Mouse (Mus musculus) T-helper 17 cell (primary cell): ENCODE results near the gene Glycam1.
"Not testable (repeated sequence)": the region's sequence is repeated elsewhere in the genome, so short reads cannot be mapped to it uniquely, and the experiment has no call there.

Experiments used
- in situ Hi-C, 2 experiments: fragments of 300-600 bp; cut with MboI, MseI; formaldehyde crosslinking; loops; 1 replicate in 1 of 2; 2 replicates in 1 of 2; pipeline ENCODE4 v1.15.1; 2025; ENCODE audit warnings: high pct_unique_total_duplicates in 2 of 2

Glycam1 gene

DNA sequence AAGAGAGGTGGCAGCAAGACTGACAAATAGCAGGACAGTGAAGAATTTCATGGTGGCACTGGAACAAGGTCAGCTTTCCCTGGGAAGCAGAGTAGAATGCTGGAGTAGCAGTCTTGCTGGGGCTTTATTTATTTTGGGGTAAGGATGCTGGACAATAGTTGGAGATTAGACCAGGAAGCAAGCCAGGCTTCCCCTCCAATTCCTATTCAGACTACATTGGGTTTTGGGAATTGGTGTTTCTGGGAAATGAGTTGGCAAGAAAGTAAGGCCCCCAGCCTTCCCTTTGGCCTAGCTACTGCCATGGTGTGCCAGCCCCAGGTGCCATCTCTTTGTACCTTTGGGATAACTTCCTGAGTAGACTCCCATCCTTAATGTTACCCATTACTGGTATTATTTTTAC is at the start of gene Glycam1:
Gene Glycam1, minus strand, starts transcription at position 101 of the 400 bp plus-strand sequence.
- in situ Hi-C loops = loop anchor here in 1 of 2 experiments (10.0 kb wide), 1 partner anchor 190 kb away; the partner anchor contains the start of gene Mucl1

DNA sequence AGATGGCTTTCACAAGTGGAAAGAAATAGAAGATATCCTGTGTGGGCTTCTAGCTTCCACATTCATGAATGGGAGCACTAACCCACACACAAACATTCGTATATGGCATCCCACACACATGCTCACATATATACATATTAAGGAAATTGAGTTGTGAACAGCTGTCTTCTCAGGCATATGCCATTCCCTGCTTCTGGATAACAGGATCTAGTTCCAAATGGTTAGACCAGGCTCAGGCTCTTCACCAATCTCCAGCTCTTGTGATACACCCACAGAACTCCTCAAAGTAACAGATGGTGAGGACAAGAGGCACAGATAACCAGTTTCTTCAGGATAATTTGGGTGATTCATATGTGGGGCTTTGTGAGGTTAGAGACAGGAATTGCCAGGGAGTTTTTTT is 39.6 kb upstream of the Glycam1 start:
- in situ Hi-C loops = no loop called here

DNA sequence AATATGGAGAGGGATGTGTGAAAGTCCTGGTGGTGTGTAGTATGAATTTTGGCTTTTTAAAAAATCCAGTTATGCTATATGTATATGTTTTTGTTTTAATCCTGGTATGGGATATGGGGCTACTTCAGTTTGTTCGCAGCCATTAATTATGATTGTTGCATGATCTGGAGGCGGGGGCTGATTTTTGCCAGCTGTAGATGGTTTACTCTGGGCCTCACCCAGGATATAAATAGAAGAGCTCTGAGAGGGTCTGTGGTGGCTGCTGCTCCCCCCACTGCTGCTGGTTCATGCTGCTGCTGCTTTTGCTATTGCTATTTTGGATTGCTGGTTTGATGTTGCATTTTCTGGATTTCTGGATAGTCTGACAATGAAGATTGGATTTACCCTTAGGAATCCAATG is 25.9 kb upstream of the Glycam1 start:
- in situ Hi-C loops = no loop called here

DNA sequence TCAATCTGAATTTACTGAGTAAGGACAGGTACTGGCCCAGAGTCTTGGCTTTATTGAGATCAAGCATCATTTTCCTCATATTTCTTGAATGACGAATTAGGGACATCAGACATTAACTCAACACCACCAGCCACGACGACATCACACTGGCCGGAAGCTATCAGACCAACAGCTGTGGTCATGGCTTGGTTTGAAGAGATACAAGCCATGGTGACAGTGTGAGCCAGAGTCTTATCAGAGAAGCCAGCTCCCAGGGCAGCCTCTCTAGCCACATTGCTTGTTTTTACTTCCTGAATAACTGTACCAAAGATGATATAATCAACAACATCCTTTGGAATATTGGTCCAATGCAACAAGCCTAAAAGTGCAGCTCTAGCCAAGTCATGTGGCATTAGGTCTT is 22.9 kb upstream of the Glycam1 start:
- in situ Hi-C loops = not testable (repeated sequence)

DNA sequence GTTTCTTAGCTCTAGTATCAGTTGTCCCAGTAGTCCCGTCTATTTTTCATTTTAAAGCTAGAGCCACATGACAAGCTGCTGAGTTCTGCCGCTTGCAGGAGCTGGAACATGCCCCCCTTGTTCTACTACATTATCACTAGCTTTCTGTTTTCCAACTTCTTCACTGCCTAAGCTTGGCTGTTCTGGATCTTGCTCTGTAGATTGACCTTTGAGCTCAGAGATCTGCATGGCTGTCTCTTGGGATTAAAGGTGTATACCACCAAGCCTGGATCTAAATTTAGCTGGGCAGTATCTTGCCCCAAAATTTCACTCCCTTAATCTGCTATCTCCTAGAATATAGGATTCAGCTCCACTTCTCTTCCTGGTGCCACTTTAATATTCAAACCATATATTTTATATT is 21.0 kb upstream of the Glycam1 start:
- in situ Hi-C loops = no loop called here

DNA sequence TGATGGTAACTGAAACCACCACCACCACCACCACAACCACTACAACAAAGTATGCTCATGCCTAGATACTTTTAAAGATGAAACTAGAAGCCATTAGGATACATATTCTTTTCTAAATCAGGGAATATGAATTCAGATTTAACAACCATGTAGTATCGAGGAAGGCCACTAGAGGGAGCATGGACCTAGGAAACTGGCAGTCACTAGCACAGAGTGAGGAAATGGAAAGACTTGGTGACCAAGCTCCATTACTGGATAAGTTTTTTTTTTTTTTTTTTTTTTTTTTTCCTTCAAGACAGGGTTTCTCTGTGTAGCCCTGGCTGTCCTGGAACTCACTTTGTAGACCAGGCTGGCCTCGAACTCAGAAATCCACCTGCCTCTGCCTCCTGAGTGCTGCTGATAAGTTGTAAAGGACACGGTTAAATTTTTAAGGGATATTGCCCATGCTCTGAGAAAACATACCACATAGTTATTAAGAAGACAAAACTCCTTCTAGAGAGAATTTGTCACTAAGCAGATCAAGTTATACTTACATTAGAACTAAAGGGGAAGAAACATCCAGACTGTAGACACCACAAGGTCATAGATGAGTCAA is 12.7 kb downstream of the Glycam1 start:
- in situ Hi-C loops = no loop called here

DNA sequence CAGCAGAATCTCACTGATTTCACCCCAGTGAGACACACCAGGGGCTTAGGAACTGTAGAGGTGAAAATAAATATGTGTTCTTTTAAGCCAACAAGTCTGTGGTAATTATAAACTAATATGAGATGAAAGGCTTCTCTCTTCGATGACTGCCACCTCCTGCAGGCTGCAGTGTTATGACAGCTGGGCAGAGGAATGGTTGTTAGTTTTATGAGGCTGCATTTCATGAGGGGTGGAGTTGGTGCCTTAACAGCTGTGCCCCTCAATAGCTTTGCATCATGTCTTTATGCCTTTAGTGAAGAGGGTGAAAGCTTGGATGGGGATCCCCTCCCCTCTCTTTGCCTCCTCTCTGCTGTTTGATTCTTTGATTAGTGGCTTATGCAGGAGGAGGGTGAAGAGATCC is 13.8 kb downstream of the Glycam1 start:
- in situ Hi-C loops = no loop called here

DNA sequence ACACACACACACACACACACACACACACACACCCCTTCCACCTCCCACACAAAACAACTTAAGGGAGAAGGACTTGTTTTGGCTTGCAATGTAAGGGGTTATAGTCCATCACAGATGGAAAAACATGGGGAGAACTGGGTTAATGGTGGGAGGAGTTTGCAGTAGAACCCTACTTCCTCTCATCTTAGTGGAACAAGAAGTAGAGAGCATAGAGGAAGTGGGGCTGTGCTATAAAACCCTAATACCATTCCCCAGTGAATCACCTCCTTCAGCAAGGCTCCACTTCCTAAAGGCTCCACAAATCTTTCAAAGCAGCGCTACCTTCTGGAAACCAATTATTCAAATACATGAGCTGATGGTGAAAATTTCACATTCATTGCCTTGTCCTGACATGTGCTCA is 15.4 kb downstream of the Glycam1 start:
- in situ Hi-C loops = no loop called here

DNA sequence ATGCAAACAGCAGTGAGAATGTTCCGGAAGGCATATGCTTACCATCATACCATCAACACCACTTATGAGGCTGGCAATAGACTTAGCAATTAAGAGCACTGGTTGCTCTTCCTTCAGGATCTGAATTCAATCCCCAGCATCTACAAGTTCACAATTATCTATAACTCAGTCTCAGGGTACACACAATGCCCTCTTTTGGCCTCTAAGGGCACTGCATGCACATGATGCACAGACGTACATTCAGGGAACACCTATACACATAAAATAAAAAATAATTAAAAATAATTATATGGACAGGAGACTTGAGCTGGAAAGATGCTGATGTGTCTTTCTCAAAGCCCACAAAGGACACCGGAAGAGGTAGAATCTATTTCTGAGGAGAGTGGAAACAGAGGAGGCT is 16.9 kb downstream of the Glycam1 start:
- in situ Hi-C loops = no loop called here

DNA sequence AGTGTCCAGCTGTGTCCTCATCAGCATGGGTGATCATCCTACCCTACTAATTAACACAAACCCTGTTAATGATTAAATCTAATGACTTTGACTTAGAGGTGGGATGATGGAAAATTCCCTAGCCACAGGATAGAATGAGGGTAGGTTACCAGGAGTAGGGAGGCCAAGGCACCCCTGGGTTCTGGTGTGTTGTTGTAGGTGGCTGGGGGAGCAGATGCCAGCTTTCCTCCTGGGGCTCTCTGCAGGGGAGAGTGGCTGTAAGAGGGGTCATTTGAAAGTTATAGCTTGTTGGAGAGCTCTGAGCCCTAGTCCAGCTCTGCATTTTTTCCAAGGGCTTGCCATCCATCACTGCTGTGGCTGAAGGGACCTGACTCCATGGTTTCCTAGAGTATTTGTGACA is 22.4 kb downstream of the Glycam1 start:
- in situ Hi-C loops = no loop called here

DNA sequence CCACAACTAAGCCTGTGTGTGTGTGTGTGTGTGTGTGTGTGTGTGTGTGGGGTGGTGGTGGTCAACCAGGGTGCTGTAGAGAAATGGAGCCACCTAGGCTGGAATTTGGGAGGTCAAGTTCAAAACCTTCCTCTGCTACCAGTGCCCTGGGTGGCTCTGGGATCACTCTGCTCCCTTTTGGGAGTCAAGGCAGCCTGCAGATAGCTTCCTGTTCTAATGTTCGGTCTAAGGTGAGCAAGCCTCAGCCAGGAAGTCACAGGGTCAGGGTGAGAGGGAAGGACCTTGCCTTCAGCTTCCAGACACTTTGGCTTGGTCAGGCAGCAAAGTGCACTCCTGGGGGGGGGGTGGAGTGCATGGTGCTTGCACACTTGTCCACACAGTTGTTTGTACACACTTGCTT is 24.2 kb downstream of the Glycam1 start:
- in situ Hi-C loops = no loop called here

DNA sequence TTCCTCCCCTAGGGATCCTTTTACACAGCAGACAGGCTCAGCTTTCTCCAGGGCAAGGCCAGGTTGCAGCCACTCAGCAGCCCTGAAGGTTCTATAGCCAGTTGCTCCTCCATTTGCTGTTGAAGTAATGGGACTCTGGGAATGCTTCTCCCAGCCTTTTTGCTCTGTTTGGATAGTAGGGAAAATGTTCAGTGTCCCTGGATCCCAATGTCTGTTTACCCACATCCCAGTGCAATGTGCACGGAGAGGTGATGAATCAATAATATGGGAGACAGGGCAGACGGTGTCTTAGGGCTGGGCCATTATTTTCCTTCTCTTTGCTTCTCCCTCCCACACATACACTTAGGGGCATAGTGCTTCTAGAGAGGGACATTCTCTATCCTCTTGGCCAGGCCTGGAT is 25.6 kb downstream of the Glycam1 start:
- in situ Hi-C loops = no loop called here

DNA sequence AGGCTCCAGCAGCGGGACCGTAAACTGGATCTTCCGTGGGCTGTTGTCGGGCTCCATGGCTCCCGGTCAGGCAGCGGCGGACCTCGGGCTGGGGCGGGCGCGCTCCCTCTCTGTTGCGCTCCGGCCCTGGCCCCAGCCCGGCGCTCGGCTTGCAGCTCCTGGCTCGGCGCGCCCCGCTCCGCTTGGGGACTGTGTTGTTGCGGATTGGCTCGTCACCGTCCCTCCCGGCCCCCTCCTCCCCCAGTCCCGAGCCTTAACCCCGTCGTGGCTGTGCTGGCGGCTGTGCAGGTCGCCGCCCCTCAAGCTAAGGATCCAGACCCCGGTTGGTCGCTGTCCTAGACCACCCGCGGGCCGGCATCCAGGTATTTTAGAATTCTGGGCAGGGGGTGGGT is 27.1 kb downstream of the Glycam1 start, which contains the start of gene Ppp1r1a:
Gene Ppp1r1a, minus strand, starts transcription at position 182 of the 392 bp plus-strand sequence.
- in situ Hi-C loops = no loop called here

DNA sequence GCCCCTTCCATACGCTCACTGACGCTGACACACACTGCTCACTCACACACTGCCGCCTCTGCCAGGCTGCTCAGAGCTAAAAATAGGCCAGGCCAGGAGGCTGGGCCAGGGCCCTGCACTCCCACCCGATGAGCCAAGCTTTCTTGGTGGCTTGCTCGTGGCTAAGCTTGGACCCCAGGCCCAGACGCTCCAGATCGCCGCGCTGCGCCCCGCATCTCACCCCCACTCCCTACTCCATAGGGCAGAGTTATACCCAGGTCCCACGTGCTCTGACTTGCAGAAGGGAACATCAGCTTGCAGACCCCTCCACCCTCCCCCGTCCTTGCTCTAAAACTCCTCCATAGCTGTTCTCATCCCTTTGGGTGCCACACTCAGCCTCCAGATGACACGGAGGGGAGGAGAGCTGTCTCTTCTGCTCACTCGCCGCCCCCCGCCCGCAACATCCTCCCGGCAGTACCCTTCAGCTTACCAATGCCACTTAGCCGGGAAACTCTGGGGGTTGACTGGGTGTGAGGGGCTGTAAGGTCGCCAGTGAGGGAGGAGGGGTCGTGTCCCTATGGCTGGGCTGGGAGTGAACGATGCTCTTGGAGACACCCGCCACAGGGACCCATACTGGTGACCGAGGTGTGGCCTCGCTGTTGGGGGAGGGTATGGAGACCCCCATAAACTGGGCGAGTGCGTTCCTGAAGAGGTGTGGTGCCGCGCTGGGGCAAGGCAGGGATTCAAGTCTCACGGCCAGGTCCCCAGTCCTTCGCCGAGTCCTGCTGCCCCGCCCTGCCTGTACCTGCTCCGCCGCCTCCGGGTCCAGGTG is 27.7 kb downstream of the Glycam1 start:
- in situ Hi-C loops = no loop called here

DNA sequence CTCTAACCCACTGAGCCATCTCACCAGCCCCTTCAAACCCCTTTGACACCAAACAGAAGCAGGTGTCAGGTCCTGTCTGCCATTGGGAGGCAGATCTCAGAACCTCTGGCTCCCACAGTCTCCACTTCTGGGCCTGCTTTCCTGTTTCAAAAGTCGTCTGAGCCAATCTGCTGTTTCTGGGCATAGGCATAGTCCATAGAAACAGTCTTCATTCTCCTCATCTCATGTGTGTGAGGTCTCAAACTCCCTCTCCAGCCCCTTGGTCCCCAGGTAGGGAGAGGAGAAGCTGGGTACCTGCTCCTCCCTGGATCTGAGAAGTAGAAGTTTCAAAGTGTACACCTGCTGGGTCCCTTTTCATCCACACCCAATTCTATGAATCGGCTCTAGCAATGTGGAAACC is 28.4 kb downstream of the Glycam1 start:
- in situ Hi-C loops = no loop called here

DNA sequence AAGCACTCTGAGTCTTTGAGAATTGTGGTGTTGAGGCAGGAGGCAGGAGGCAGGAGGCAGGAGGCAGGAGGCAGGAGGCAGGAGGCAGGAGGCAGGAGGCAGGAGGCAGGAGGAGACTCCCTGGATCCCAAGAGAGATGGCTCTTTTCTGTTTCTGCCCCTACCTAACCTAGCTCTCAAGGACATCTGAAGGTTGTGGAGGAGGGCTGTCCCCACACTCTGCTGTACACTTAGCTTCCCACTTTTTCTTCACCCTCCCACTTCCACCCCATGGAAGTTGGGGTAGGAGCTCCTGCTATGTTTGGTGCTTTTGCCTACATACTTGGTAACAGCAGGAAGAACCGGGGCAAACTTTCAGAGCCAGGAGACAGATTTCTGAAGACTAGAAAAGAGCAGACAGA is 29.1 kb downstream of the Glycam1 start:
- in situ Hi-C loops = no loop called here

DNA sequence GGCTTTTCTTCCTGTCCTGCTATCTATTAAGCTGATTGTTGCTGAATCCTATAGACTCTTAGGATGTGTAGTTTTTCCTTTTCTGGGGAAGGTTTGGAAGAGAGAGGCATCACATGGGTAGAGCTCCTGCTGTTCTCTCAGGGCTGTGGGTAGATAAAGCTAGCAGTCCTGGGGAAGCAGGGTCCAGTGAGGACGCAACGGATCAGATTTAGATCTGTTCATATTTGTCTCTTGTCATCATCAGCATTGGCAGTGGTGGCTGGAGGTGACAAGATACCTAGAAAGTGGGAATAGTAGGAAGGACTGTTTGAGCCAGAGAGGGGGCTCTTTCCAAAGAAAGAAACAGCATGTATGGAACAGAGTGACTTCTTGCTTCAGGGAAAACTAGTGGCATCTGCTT is 29.9 kb downstream of the Glycam1 start:
- in situ Hi-C loops = no loop called here

DNA sequence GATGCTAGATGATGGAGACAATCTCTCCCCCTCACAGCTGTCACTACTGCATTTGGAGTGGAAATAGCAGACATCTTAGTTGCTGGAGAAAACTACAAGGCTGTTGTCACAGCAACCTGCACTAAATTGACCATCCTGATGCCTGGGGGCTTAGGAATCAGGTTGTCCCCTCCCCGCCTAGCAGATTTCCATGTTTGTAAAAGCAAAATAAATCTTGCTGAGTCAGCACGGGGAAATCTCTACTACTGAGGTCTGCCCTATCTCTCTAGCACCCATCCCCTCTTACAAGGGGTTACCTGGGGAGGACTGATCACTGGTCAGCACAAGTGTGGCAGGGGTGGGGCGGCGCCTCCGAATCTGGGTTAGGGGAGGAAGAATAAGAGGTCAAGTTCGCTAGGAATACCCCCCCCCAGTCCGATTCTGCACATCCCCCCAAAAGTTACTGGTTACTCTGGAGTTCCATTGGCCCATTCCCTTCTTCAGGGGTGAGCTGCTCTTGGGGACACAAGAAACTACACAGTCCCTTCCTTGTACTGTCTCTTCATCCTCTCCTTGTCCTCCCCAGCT is 30.7 kb downstream of the Glycam1 start:
- in situ Hi-C loops = no loop called here

DNA sequence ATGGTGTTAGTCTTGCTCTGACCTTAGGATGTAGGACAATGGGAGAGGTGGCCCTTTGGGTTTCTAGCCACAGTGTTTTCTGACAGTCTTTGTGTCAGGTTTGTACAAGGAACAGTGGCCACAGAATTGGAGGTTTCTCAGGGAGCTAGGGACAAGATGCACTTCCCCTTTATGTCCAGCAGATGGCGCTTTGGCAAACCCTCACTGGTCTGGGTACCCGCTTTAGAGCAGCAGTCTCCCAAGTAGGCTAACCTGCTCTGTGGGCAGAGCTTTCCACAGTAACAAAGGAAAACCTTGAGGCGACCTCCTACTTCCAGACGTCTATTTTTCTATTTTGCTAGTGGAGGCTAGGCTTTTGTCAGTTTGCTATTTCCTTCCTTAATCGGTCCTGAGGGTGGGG is 34.5 kb downstream of the Glycam1 start:
- in situ Hi-C loops = no loop called here

DNA sequence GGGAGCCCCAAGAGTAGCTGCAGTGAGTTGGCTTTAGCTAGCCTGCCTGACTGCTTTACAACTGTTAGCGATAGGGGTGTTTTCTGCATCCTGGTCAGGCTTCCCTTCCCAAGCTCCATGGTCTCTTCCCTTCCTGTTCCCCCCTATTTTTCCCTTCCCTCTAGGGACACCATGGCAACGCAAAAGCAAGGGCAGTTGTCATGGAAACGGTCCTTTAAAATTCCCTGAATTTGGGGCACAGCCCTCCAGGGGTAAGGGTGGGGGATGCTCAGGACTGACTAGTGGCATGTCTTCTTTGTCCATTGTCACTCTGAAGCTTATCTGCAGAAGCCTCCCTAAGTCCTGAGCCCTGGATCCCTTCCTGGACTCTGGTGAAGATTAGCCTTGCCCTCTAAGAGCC is 41.7 kb downstream of the Glycam1 start:
- in situ Hi-C loops = no loop called here

DNA sequence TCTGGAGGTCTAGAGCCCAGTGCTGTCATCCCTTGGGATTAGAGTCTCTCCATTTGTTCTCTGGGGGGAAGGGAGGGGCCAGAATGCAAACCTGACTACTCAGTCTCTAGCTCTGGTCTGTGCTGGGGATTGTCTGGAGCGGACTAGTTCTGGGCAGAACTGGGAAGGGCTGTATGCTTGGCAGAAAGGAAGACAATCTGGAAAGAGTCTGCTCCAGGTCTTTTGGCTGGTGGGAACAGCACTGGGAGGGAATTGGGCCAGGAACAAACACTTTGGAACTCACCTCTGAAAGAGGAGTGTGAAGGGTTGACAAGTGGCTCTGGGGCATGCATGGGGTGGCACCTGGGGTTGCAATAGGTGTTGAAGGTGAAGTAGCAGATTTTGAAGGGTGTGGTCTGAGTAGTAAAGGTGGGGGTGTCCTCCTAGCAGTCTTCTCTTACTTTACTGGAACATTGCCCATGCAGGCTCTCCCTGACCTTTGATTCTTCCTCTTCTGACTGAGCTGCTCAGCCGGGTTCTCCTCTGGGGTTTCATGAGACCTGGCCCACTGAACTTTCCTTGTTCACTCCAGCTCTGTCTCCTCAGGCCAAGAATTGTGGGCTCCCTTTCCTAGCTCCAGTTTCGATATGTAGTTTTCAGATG is 42.3 kb downstream of the Glycam1 start:
- in situ Hi-C loops = no loop called here
